Mouse (Mus musculus) kidney, embryonic 16.5 days (tissue): ENCODE measurements around the gene Smcp. TPM values are rescaled to one million over a fixed set of nuclear protein-coding genes. Genes with fewer than 3 reads are reported as not detected.

ENCODE experiments used
- ATAC-seq: fragments of 200-750 bp; cut with Nextera tagmentation; 2 replicates; pipeline ENCODE4 v1.8.0; 2017; ENCODE audit warnings: moderate TSS enrichment; ENCODE audit not compliant: low FRiP score, low TSS enrichment
- H3K27ac ChIP-seq: fragments of 300-500 bp; sonication (generic); 2 replicates; pipeline ENCODE4 v1.5.1; 2014; ENCODE audit warnings: low read length
- H3K27me3 ChIP-seq: fragments of 300-500 bp; sonication (generic); 2 replicates; pipeline ENCODE4 v1.6.1; 2014; ENCODE audit warnings: low read length, control low read depth, mixed read lengths; ENCODE audit not compliant: insufficient read depth
- H3K36me3 ChIP-seq: fragments of 300-500 bp; sonication (generic); 2 replicates; pipeline ENCODE4 v1.6.1; 2014; ENCODE audit warnings: low read length, control low read depth, mixed read lengths; ENCODE audit not compliant: insufficient read depth
- H3K4me1 ChIP-seq: fragments of 300-500 bp; sonication (generic); 2 replicates; pipeline ENCODE4 v1.6.1; 2014; ENCODE audit warnings: low read length, control low read depth, mixed read lengths; ENCODE audit not compliant: insufficient read depth
- H3K4me2 ChIP-seq: fragments of 300-500 bp; sonication (generic); replicated peaks from 2 replicates; pipeline ENCODE4 v1.6.1; 2014; ENCODE audit warnings: low read depth, low read length
- H3K4me3 ChIP-seq: fragments of 300-500 bp; sonication (generic); 2 replicates; pipeline ENCODE4 v1.5.1; 2014; ENCODE audit warnings: mild to moderate bottlenecking, low read length
- H3K9ac ChIP-seq: fragments of 300-500 bp; sonication (generic); replicated peaks from 2 replicates; pipeline ENCODE4 v1.6.1; 2014; ENCODE audit warnings: low read length
- H3K9me3 ChIP-seq: fragments of 300-500 bp; sonication (generic); 2 replicates; pipeline ENCODE4 v1.6.1; 2016; ENCODE audit warnings: low read length, control low read depth
- WGBS: fragments of 180-500 bp; shearing (Covaris S2); extraction: QIAGEN DNeasy Blood & Tissue Kit; methylation state at CpG from one replicate; pipeline ENCODE4 v1.1.7; 2014; 5-methylcytosine and 5-hydroxymethylcytosine counted together
- polyA plus RNA-seq: library from polyadenylated mRNA; unstranded; fragments of >200 nt; fragmentation: Nextera tagmentation; extraction: Ambion mirVana; gene quantifications from 2 replicates; pipeline ENCODE4 v1.2.1, GENCODE M21; 2015

Smcp gene
- polyA plus RNA-seq, 1 experiment from 2014 or later, result not detected

- no peaks in the 10 kb centered on the region for H3K27me3 ChIP-seq
- H3K9me3 ChIP-seq, result no peaks in the 10 kb centered on the region
- H3K36me3 ChIP-seq, result no peaks in the 10 kb centered on the region
- no peak for ATAC-seq
- H3K4me3 ChIP-seq, result no peak overlapping the region
- WGBS, result 80% methylated on average over 3 of the region's 3 CpGs
- no peaks in the 10 kb centered on the region for H3K4me1 ChIP-seq
- H3K9ac ChIP-seq, result no peak overlapping the region
- H3K4me2 ChIP-seq, result no peak overlapping the region
- no peak overlapping the region for H3K27ac ChIP-seq
These were observed 1.6 kb downstream of the Smcp start for GRCm38 (mm10) chr3:92587190-92587589.

- ATAC-seq, result no peak
- H3K27ac ChIP-seq, result no peak overlapping the region
- H3K4me1 ChIP-seq, result no peaks in the 10 kb centered on the region
- no peaks in the 10 kb centered on the region for H3K9me3 ChIP-seq
- no peak overlapping the region for H3K4me3 ChIP-seq
- WGBS, result 60% methylated on average over 1 of the region's 1 CpGs
- H3K9ac ChIP-seq, result no peak overlapping the region
- H3K36me3 ChIP-seq, result no peaks in the 10 kb centered on the region
- no peaks in the 10 kb centered on the region for H3K27me3 ChIP-seq
- no peak overlapping the region for H3K4me2 ChIP-seq
These were observed 3.7 kb downstream of the Smcp start for GRCm38 (mm10) chr3:92585055-92585454.

GRCm38 (mm10) chr3:92583164-92583826 lies 5.5 kb downstream of the Smcp start:
- Histone ChIP-seq H3K36me3 (no peaks in the 10 kb centered on the region), H3K4me3 (no peak overlapping the region), H3K9me3 (no peaks in the 10 kb centered on the region), H3K9ac (no peak overlapping the region), H3K27ac (no peak overlapping the region), H3K27me3 (no peaks in the 10 kb centered on the region), H3K4me1 (no peaks in the 10 kb centered on the region), H3K4me2 (no peak overlapping the region)
- 52% methylated on average over 3 of the region's 3 CpGs for WGBS
- no peak for ATAC-seq

- no peaks in the 10 kb centered on the region for H3K27me3 ChIP-seq
- no peak for ATAC-seq
- H3K4me3 ChIP-seq, result no peak overlapping the region
- no peak overlapping the region for H3K27ac ChIP-seq
- H3K36me3 ChIP-seq, result no peaks in the 10 kb centered on the region
- no peak overlapping the region for H3K9ac ChIP-seq
- 74% methylated on average over 1 of the region's 1 CpGs for WGBS
- no peaks in the 10 kb centered on the region for H3K9me3 ChIP-seq
- H3K4me2 ChIP-seq, result no peak overlapping the region
- no peaks in the 10 kb centered on the region for H3K4me1 ChIP-seq
These were observed 9.3 kb downstream of the Smcp start for GRCm38 (mm10) chr3:92579508-92579907.

- Histone ChIP-seq H3K9me3 (no peaks in the 10 kb centered on the region), H3K27ac (no peak overlapping the region), H3K4me3 (no peak overlapping the region), H3K27me3 (no peaks in the 10 kb centered on the region), H3K9ac (no peak overlapping the region), H3K36me3 (no peaks in the 10 kb centered on the region), H3K4me2 (no peak overlapping the region), H3K4me1 (no peaks in the 10 kb centered on the region)
- no peak for ATAC-seq
- WGBS, result 70% methylated on average over 4 of the region's 4 CpGs
These were observed 10.0 kb downstream of the Smcp start for GRCm38 (mm10) chr3:92578652-92579413.

- Histone ChIP-seq H3K4me3 (no peak within 1 kb of the TSS), H3K4me2 (no peak within 1 kb of the TSS), H3K9me3 (no peaks in the 10 kb centered on the region), H3K4me1 (peaks cover 14% of the 10 kb centered on the region), H3K27me3 (no peaks in the 10 kb centered on the region), H3K27ac (no peak within 1 kb of the TSS; the same call in 1 of the 2 replicates), H3K36me3 (no peaks in the 10 kb centered on the region), H3K9ac (no peak within 1 kb of the TSS)
- 80% methylated on average over 1 of the region's 1 CpGs for WGBS
- ATAC-seq, result no peak
These were observed 15.3 kb downstream of the Smcp start, which contains the start of gene Ivl for GRCm38 (mm10) chr3:92573449-92574041. Gene Ivl, minus strand, starts transcription at chr3:92573735.

- Histone ChIP-seq H3K4me1 (peaks cover 14% of the 10 kb centered on the region), H3K36me3 (no peaks in the 10 kb centered on the region), H3K27ac (no peak overlapping the region; the same call in 1 of the 2 replicates), H3K4me3 (no peak overlapping the region), H3K4me2 (no peak overlapping the region), H3K9me3 (no peaks in the 10 kb centered on the region), H3K9ac (no peak overlapping the region), H3K27me3 (no peaks in the 10 kb centered on the region)
- 19% methylated on average over 2 of the region's 2 CpGs for WGBS
- peak; percentile 65 for ATAC-seq
These were observed 16.2 kb downstream of the Smcp start for GRCm38 (mm10) chr3:92572514-92573155.

GRCm38 (mm10) chr3:92568752-92569151 lies 20.0 kb downstream of the Smcp start:
- ATAC-seq, result no peak

GRCm38 (mm10) chr3:92565418-92565817 lies 23.4 kb downstream of the Smcp start:
- Histone ChIP-seq H3K9me3 (no peaks in the 10 kb centered on the region), H3K4me3 (no peak overlapping the region), H3K36me3 (no peaks in the 10 kb centered on the region), H3K4me2 (no peak overlapping the region), H3K4me1 (no peaks in the 10 kb centered on the region), H3K9ac (no peak overlapping the region), H3K27me3 (no peaks in the 10 kb centered on the region), H3K27ac (no peak overlapping the region)
- no peak for ATAC-seq

More at GRCm38 (mm10) chr3:92568752-92569151, 20.0 kb downstream of the Smcp start:
- Histone ChIP-seq H3K27me3 (no peaks in the 10 kb centered on the region), H3K4me2 (no peak overlapping the region), H3K27ac (no peak overlapping the region), H3K4me3 (no peak overlapping the region), H3K4me1 (peaks cover 14% of the 10 kb centered on the region), H3K9ac (no peak overlapping the region), H3K36me3 (no peaks in the 10 kb centered on the region), H3K9me3 (no peaks in the 10 kb centered on the region)
- WGBS, result 94% methylated on average over 2 of the region's 2 CpGs
